Mouse (Mus musculus) megakaryocyte, adult 5-6 weeks (primary cell): ENCODE results near the gene 1700020A23Rik. TPM values are rescaled to one million over a fixed set of nuclear protein-coding genes. Genes with fewer than 3 reads are reported as not detected.

ENCODE experiments used
- ATAC-seq: 2 replicates; pipeline ENCODE4 v1.8.0; 2016; ENCODE audit warnings: mild to moderate bottlenecking, inconsistent platforms; ENCODE audit not compliant: poor library complexity, severe bottlenecking
- total RNA-seq, 2 experiments: library from RNA; stranded (forward) in 1 of 2; stranded (reverse) in 1 of 2; fragments of 153-499, 151-499 nt in 1 of 2; fragments of 221-1000, 200-1000 nt in 1 of 2; gene quantifications; 2 replicates each; pipeline versions ENCODE4 v1.2.3 to v1.2.4; 2015 to 2017

The 1700020A23Rik gene
- total RNA-seq, 2 experiments from 2014 or later = not detected

DNA sequence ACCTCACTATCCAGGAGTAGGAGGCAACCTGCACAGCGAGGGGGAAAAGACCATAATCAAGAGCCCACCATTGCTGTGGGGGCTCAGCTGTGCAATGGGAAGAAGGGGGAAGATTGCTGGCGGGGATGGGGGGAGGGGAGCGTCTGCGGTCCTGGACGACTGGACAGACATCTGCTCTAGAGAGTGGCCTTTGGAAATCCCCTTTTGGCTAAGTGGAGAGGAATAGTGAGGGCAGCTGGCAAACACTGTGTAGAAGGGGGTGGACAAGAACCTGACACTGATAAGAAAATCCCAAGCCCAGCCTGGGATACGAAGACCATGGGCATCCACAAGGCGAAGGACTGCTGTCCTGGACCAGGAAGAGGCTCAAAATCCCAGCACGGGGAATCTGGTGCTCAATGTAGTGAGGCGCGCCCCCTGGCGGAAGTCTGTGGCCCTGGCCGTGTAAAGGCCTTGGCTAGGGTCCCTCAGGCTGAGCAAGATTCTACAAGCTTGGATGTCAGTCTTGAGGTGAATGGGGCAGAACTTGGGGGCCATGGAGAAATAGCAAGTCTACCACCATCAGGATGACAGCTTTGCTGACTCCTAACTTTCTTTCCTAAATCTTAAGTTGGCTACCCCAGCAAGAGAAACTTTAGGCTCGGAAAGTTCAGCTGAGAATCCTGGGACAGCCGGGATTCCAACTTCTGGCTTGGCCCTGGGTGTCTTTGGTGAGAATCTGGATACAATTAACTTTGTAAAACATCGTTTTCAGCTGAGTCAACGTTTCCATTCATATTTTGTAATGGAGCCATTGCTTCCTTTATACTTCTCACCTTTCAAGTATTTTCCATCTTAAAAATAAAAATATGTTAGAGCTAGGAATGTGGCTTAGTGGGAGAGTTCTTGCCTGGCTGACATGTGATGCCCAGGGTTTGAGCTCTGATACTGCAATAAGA, 6.8 kb downstream of the 1700020A23Rik start:
- peak; percentile 89 for ATAC-seq

DNA sequence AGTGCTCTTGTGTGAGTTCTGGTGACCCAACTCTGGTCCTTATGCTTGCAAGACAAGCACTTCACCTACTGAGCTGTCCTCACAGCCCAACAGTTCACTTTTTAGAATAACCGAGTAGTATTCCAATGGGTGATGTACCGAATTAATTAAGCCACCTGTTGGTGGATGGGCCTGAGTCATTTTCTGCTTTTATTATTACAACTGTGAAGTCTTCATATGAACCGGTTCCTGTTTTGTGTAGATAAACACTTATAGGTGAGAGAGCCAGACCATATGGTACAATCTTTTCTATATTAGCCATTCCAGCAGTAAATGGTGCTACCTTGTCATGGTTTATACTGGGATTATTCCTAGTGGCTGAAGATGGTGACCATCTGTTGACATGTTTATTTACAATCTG, 7.7 kb downstream of the 1700020A23Rik start:
- ATAC-seq = no peak

DNA sequence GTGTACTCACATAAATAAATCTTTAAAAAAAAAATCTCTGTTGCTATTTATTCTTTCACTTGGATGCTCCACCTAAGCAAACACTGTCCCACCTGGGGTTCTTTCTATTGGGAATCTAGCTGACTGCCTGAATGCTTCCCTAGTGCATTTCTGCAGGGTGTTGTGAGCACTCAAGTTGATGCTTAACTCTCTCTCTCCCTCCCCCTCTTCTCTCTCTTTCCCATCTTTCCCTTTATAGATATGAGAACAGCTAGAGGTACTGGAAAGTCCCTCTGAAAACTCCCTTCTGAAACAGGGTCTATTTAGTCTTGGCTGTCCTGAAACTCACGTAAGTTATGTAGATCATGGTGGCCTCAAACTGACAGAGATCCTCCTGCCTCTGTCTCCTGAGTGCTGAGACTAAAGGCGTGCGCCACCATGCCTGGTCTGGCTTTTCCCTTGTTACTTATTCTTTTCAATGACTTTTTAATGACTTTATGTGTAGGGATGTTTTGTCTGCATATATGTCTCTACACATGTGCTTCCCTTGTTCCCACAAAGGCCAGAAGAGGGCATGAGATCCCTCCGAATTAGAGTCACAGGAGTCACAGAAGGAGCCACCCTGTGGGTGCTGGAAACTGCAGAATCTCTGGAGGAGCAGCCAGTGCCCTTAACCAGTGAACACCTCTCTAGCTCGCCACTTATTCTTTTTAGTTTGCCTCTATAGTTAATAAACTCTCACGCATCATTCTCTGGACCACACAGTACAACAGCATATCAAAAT, 9.2 kb downstream of the 1700020A23Rik start:
- no peak for ATAC-seq

DNA sequence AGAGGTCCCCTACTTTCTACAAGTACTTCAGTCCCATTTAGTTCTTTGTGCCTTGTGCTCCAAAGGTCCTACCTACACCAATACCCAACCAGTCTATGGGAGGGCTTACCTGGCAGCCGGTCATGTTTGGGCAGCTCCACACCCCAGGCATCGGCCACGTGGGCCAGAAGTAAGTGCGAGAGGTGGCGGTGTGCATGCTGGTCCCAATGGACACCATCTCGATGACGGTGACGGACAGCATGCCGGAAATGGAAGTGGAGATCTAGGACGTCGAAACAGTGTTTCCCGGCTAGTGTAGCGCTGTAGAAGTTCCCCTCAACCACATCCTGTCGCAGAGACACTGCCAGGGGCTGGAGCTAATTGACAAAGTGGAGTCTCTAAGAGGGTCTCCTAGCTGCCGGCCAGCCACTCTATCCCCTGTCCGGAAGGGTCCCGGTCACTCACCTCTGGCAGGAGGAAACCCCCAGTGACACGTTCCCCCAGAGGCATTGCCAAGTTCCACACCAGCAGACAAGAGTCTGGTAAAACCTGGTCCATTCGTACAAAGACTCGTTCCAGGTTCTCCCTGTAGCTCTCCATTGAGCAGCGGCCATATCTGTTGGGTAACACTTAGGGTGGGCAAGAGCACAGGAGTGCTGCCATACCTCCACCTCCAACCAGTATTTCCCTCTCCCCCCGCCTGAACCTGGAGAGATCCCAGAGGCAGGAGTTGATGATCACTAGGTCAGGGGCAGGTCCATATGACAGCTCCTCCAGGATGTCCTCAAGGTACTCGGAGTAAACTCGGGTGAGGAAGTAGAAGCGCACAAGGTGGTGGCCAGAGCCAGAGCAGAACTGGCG, 16.9 kb downstream of the 1700020A23Rik start:
- no peak for ATAC-seq

DNA sequence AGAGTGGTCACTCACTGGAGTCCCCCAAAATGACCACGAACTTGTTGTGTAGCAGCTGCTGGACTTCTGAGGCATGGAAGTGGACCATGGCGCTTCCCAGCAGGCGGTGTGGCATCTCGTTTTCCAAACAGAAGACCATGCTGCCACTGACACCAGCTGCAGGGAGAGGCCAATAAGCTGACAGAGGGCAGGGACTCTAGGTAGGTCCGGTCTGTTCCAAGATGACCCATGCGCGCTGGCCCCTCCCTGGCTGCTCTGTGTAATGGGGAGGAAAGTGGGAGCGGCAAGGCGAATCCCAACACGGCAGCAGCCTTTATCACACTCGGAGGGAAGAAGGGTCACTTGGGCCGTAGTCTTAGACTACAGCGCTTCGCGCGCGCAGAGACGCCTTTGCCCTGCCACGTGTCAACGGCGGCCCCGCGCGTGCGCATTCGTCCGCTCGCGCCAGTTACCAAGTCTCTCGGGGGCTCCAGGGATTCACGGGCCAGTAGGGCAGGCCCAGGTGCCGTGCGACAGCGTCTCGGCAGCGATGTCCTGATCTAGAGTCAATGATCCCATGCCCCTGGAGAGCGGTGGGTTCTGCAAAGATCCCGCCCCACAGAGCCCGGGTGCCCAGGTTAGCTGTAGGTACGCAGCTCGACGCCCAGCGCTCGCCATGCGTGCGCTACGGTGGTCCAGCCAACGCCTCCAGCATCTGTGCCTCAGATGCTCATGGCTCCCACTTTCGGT, 18.5 kb downstream of the 1700020A23Rik start:
- ATAC-seq = peak; percentile 46

DNA sequence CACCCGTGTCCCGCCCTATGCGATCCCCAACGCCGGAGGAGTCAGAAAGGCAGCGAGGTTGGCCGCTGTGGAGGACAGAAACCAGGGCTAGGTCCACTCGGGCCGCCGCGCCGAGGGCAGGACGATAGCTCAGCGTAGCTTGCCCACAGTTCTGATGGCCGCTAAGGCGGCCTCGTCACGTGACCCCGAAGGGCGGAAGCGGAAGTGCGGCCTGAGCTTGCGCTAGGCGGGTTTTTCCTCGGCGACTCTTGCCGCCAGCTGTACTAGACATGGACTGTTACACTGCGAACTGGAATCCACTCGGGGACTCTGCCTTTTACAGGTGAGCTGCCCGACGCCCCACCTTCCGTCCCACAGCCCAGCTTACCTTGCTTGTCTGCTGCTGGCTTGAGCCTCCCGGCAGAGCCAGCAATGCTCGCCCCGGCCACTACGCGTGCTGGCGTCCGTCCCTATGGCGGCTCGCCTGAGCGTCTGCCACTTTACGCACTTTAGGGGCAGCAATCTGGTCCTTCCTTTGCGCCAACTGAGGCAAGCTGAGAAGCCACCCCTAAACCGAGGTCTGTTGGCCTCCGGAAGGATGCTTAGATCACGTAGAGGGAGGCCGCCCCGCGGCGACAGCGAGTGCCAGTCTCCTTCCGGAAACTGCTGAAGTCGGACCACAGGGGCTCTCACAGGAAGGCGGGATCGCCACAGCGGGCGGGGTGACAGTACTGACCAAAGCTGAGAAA, 19.2 kb downstream of the 1700020A23Rik start, which contains the start of the genes Vps16 and Pced1a:
TSS of gene Vps16 (plus strand) at position 214 of the 728 bp plus-strand sequence.
TSS of gene Pced1a (minus strand) at position 576 of the 728 bp plus-strand sequence.
- peak; percentile 78 for ATAC-seq

DNA sequence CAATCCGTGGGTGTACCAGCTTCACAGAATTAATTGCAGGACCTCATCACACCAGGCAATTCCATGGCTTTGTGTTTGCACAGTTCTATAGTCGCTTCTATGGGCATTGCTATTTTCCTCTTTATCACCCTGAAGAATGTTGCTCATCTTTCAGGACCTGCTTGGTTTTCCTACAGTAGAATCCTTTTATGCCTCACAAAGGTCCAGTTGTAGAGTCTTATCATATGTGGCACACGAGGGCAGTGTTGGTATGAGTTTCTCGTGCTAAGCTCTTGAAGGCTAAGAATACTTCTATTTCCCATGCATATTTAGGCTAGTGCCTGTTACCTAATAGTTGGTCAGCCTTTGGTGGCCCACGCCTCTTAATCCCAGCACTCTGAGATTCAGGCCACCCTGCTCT, 20.1 kb downstream of the 1700020A23Rik start:
- ATAC-seq = no peak

DNA sequence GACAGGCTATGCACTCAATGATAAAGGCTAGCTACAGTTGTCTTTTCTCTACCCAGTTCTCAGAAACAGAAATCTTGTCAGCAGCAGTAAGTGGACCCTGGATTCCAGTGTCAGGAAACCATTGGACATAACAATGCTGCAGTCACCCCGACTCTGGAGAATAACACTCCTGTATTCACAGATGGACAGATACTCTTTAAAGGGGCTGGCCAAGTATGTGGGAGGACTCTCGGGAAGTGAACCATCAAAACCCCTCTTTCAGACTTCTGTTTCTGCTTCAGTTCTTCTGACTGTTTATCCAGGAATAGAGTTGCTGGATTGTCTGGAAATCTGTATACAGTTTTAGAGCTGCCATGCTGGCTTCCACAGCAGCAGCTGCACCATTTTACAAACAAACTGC, 24.8 kb downstream of the 1700020A23Rik start:
- ATAC-seq = no peak

DNA sequence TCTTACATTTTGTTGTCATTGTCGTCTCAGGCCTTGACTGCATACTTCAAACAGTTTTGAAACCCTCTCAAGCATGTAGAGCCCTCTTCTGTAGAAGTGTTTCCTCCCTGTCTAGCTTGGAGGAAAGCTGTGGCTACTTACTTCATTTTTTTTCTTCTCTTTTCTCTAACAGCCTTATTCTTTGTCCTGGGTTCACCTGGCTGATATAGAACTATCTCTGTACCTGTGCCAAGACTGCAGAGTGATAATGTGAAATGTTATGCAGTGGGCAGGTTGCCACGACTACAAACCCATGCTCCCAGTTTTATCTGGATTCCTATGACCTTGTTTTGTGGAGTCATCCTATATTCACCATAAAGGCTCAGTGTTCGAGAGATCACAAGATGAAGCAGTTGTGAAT, 25.4 kb downstream of the 1700020A23Rik start:
- ATAC-seq = no peak

DNA sequence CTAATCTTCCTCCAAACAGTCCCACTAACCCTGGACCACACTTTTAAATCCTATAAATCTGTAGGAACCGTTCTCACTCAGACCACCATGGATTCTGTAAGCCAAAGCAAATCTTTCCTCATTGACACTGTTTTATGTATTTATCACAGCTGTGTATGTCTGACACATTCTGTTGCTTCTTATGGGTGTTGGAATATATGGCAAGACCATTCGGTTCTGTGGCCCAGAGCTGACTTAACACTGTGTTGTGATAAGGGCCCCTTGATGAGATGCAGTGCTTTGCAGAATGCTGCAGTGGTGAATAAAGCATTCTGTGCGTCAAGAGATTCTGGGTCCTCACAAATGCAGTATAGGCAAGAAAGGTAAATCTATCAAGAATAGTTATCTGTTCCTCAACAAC, 27.1 kb downstream of the 1700020A23Rik start:
- ATAC-seq = no peak

DNA sequence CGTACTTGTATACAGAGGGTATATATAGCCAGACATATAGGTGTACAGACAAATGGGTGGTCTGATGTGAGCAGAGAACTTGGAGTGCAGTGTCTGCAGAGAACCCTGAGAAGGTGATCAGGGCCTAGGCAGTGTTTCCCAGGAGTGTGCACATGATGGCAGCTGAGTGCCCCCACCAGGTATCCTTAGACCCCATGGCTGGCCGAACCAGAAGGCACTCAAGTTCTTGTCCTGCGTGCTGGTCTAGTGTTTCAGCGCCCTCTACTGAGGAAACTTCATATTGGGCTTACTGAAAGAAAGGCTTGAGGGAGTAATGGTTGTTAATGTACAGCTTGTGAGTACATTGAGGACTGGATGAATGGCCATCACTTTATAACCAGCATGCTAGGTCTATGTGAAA, 28.1 kb downstream of the 1700020A23Rik start:
- peak; percentile 84 for ATAC-seq

DNA sequence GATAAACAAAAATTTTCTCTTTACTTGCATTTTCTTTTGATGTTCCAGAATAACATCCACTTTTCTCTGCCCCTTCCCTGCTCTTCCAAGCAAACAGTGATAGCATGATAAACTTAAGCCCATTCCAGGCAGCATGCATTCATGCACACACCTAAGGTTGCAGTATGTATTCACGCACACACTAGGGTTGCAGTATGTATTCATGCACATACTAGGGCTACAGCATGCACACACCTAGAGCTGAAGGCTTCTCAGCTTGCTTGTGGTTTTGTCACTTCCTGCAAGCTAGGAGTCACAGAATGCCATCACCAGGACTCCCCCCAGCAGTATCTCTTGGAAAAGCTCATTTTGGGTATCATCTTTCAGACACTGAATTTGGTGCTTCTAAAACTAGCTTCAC, 31.7 kb downstream of the 1700020A23Rik start:
- ATAC-seq = no peak

DNA sequence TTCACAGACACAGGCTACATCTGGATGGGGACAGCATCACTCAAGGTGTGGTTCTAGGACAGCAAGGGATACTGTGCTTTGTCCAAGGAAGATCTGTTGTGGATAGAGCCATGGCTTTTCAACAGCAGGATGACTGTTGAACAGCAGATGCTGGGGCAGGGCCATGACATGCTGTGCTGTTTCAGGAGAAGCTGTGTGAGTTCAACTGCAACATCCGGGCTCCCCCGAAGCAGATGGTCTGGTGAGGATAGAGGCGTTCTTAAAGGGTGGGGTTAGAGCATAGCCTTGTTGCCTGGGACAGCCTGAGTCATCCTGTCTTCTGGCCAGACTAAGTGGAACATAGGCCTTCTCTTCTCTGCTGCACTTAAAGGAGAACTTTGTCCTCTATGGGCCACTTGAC, 33.8 kb downstream of the 1700020A23Rik start:
- no peak for ATAC-seq

DNA sequence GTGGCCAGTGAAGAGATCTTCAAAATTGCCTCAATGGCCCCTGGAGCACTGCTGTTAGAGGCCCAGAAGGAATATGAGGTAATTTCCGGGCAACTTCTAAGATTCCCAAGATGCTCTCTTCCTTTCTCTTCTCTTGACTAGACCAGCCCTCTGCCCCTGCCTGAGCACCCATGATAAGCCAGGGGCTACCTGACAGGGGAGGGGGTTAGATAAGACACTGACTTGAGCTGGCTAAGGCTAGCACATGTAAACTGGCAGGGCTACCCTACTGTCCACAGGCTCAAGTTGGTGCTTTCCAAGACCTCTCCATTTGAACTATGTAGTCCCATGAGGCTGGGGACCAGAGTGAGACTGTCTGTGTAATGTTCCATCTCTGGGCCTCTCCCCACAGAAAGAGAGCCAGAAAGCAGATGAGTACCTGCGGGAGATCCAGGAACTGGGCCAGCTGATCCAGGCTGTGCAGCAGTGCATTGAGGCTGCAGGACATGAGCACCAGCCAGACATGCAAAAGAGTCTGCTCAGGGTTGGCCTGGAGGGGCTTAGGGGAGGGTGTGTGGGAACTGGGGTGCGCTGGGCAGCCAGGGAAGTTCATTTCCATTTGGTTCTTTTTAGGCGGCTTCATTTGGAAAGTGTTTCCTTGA, 34.9 kb downstream of the 1700020A23Rik start:
- no peak for ATAC-seq

DNA sequence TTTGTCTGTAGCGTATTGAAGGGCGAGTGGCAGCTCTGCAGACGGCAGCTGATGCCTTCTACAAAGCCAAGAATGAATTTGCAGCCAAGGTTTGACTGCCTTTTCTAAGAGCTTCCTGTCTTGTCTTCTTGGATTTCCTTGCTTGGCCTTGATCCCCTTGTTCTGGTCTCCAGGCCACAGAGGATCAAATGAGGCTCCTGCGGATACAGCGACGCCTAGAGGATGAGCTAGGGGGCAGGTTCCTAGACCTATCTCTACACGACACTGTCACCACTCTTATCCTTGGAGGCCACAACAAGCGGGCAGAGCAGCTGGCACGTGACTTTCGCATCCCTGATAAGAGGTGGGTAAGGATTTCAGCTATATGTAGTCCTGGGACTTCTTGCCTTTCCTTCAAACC, 37.1 kb downstream of the 1700020A23Rik start:
- ATAC-seq = no peak

DNA sequence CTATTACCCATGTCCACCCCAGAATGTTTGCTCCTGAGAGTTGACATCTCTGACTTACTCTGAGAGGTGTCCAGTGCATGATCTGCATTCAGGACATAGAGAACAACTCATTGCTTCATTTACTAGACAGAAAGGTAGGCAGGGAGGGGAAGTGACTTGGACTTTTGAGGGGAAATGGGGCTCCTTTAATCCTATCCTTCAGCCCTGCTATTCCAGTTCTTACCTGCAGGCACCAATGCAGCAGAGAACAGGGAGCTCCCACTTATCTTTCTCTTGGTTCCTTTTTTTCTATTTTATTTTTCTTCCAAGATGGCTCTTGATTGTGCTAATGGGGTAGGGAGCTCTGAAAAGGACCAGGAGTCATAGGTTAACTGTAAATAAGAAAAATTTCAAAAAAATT, 43.4 kb downstream of the 1700020A23Rik start:
- no peak for ATAC-seq

DNA sequence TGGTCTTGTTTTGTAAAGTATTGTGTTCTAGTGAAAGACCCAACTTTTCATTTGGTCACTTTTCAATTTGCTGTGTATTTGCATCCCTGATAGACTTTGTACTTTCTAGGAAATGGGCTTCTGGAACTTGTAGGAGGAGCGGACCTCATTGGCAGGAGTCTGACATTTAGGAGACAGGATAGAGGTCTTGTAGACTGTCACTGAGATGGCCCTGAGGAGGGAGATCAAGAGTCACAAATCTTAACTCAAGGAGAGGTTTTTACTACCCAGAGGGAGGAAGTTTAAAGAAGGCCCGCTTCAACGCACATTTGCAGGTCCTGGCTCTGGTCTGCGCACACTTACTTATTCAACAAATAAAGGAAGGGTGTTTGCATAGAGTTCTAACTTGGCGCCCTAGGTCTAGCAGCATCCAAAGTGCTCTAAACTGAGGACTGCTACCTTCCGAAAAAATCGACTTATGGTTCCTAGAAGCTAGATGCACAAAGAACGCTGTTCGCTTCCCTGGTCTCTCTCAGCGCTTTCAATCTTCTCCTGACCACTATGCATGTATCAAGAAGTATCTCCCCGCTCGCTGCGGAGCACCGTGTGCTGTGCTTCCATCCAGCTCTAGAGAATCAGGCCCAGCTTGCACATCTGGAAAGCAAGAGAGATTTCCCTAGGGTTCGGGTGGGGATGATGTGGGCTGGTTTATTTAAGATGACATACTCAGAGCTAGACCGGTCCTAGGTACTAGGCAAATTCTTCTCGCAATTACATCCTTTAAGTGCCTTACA, 44.1 kb downstream of the 1700020A23Rik start:
- no peak for ATAC-seq

DNA sequence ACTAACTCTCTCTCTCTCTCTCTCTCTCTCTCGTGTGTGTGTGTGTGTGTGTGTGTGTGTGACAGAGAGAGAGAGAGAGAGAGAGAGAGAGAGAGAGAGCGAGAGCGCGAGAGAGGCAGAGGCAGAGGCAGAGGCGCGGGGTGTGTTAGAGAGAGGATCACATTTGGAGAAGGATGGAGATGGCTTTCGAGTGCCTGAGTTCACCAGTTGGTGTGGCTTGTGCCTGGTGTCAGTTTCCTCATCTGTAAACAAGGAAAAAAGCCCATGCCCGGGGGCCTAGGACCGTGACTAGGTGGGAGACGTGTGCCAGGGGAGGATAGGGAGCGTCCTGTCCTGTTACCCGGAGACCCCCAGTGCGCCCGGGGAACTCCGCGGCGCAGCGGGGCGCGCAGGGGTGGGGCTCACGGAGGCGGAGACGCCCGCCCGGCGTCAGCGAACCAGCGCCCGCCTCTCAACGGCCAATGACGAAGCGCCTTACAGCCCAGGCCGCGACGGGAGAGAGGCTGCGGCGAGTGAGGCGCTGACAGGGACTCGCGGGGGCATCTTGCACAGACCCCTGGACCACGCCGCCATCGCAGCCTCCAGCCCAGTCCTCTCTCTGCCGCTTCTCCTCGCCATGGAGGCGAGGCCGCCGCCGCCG, 44.9 kb downstream of the 1700020A23Rik start, which contains the start of gene Ptpra:
TSS of gene Ptpra (plus strand) at position 485 of the 640 bp plus-strand sequence.
- ATAC-seq = peak; percentile 96
